In the genomic region with DNA sequence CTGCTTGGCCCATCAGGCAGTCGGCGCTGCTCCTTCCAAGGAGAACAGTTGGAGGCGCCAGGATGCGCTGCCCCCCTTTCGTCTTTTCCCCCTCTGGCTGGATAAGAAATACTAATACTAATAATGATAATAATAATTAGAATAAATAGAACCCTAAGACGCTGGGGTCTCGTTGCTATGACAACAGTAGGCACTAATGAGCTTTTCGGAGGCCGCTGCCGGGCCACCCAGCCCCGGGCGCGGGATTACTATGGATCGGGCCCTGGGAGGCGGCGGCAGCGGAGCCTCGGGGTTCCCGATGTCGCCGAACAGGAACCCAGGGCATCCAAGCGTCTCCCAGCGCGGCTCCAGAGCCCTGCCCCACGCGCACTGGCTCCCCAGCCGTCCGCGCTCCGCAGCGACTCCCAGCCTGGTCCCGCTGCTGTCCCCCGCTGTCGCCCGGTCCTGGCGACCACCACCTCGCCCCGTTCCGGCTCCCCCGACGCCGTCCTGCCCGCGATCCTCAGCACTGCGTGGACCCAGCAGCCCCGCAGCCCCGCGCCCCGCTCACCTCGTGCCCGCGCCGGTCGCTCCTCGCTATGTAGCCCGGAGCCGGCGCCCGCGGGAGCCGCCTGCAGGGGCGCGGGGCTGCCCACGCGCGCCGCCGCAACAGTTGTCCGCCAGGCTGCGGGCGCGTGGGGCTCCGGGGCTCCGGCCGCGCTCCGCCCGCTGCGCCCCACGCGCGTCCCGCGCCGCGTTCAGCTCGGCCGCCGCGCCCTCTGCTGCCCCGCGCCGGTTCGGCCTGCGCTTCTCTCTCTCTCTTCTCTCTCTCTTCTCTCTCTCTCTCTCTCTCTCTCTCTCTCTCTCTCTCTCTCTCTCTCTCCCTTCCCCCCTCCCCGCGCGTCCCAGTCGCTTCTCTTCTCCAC, we compare ENCODE assay signal across 8 mouse cellular contexts. TPM values are rescaled to one million over a fixed set of nuclear protein-coding genes. Genes with fewer than 3 reads are reported as not detected.
DNase-seq lines count a peak whose midpoint lies in the region; ATAC-seq and TF ChIP-seq lines count a peak whose summit lies in the region.

No protein-coding gene starts in this region.

- no peaks in the 10 kb centered on the region for H3K36me3 ChIP-seq in neural tube, embryonic 13.5 days

- ATAC-seq in neural tube, embryonic 13.5 days (ENCODE audit: low read depth): peak; percentile 15

- H3K4me2 ChIP-seq in neural tube, embryonic 13.5 days: peak overlapping the region; percentile 90

- no peak overlapping the region for H3K27ac ChIP-seq in gastrocnemius, adult 2 months
- H3K27ac ChIP-seq in neural tube, embryonic 13.5 days (replicated peaks): peak overlapping the region; percentile 49

- H3K27me3 ChIP-seq in neural tube, embryonic 13.5 days: peaks cover 48% of the 10 kb centered on the region

- under 1% methylated on average over 99 of the region's 99 CpGs for WGBS in neural tube, embryonic 13.5 days

- peaks cover 64% of the 10 kb centered on the region for H3K4me1 ChIP-seq in neural tube, embryonic 13.5 days (replicated peaks)

- no peaks in the 10 kb centered on the region for H3K9me3 ChIP-seq in neural tube, embryonic 13.5 days

- no peak for TF ChIP-seq CTCF in gastrocnemius, adult 2 months (IDR thresholded peaks at IDR 0.05)

- DNase-seq in gastrocnemius, adult 2 months: no peak
- DNase-seq in gastrocnemius, postnatal 36 days: no peak
- peak; percentile 34 for DNase-seq in right cerebral cortex, postnatal 4 days
- DNase-seq in right cerebral cortex, adult 2 months (ENCODE audit: low spot score in 2 of 2): no peak
- peak; percentile 34 for DNase-seq in kidney, postnatal 10 days
- DNase-seq in thymus, postnatal 25 days: no peak
- no peak for DNase-seq in thymus, postnatal 36 days

- intact Hi-C loops in gastrocnemius, adult 2 months (cut with DNase I): loop anchor here (10.0 kb wide), 2 partner anchors 161 to 169 kb away; no protein-coding TSS in a partner anchor
- intact Hi-C loops in gastrocnemius, postnatal 36 days (cut with DNase I): loop anchor here (5.0 kb wide), 1 partner anchor 166 kb away; no protein-coding TSS in a partner anchor

- peak overlapping the region; percentile 68 for H3K4me3 ChIP-seq in gastrocnemius, adult 2 months
- peak overlapping the region; percentile 54 for H3K4me3 ChIP-seq in neural tube, embryonic 13.5 days

- H3K9ac ChIP-seq in neural tube, embryonic 13.5 days: peak overlapping the region; percentile 85

RNA-seq across cellular contexts. Expression of gene Shisal1, which starts 0.8 kb away (rescaled TPM):
- total RNA-seq in gastrocnemius, adult 2 months (2021): under 1 TPM; 0.23 to 0.56 TPM
- under 1 TPM; 0.43 to 0.74 TPM for total RNA-seq in gastrocnemius, postnatal 36 days (2021)
- polyA plus RNA-seq in neural tube, embryonic 13.5 days (2015; fragmentation: Nextera tagmentation; extraction: Ambion mirVana): 10.1 and 13.4 TPM in 2 replicates

Comparison
In these comparisons a context has a peak if more than half of its experiments do, and no peak if none do; other contexts are left out.
1. DNase-seq: peak in right cerebral cortex, postnatal 4 days (single experiment) and kidney, postnatal 10 days (single experiment); none in gastrocnemius, adult 2 months (single experiment), gastrocnemius, postnatal 36 days (0 of 2), right cerebral cortex, adult 2 months (0 of 2), thymus, postnatal 25 days (single experiment) and thymus, postnatal 36 days (0 of 2).